Mouse (Mus musculus): Measurements from ENCODE around the gene Clk1. TPM values are rescaled to one million over a fixed set of nuclear protein-coding genes. Genes with fewer than 3 reads are reported as not detected.

Gene Clk1
- 1,350 and 1,470 TPM in 2 replicates for total RNA-seq (2015; ENCODE audit: low replicate concordance)
- total RNA-seq (2017; ENCODE audit: low replicate concordance), result 1,532 and 1,795 TPM in 2 replicates

GRCm38 (mm10) chr1:58423371-58424248, at the start of gene Clk1:
Clk1 (minus strand) TSS chr1:58424066.
- peak; percentile 91 for ATAC-seq (replicated peaks; ENCODE audit: low FRiP score, poor library complexity, severe bottlenecking)

- ATAC-seq (replicated peaks; ENCODE audit: low FRiP score, poor library complexity, severe bottlenecking), result no peak
These were observed 41.7 kb upstream of the Clk1 start for GRCm38 (mm10) chr1:58465561-58465960.

GRCm38 (mm10) chr1:58465042-58465441, 41.2 kb upstream of the Clk1 start:
- no peak for ATAC-seq (replicated peaks; ENCODE audit: low FRiP score, poor library complexity, severe bottlenecking)

GRCm38 (mm10) chr1:58463935-58464334, 40.1 kb upstream of the Clk1 start:
- no peak for ATAC-seq (replicated peaks; ENCODE audit: low FRiP score, poor library complexity, severe bottlenecking)

GRCm38 (mm10) chr1:58460566-58460965, 36.7 kb upstream of the Clk1 start:
- ATAC-seq (replicated peaks; ENCODE audit: low FRiP score, poor library complexity, severe bottlenecking), result no peak

- ATAC-seq (replicated peaks; ENCODE audit: low FRiP score, poor library complexity, severe bottlenecking), result no peak
These were observed 35.0 kb upstream of the Clk1 start for GRCm38 (mm10) chr1:58458867-58459266.

GRCm38 (mm10) chr1:58458175-58458574, 34.3 kb upstream of the Clk1 start:
- no peak for ATAC-seq (replicated peaks; ENCODE audit: low FRiP score, poor library complexity, severe bottlenecking)

- ATAC-seq (replicated peaks; ENCODE audit: low FRiP score, poor library complexity, severe bottlenecking), result no peak
These were observed 30.4 kb upstream of the Clk1 start for GRCm38 (mm10) chr1:58454316-58454715.

- ATAC-seq (replicated peaks; ENCODE audit: low FRiP score, poor library complexity, severe bottlenecking), result no peak
These were observed 24.5 kb upstream of the Clk1 start for GRCm38 (mm10) chr1:58448396-58448795.

GRCm38 (mm10) chr1:58447766-58448165, 23.9 kb upstream of the Clk1 start:
- ATAC-seq (replicated peaks; ENCODE audit: low FRiP score, poor library complexity, severe bottlenecking), result no peak

DNA sequence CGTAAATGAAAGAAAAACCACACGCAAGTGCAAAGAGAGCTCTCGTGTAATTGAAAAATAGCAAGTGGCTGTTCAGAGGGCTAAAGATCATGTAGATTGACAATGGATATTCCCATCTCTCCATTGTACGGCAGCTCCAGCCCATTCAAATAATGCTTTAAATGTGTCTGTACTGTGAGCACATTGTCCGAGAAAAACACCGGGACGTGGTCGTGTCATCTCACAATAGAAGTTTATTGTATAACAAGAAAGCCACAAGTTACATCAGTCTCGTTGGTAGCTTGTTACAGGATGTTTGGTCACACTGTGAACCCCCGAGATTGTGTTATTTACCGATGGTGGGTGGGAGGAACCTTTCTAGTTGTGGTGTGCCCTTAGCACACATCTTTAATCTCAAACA, 22.0 kb upstream of the Clk1 start:
- ATAC-seq (replicated peaks; ENCODE audit: low FRiP score, poor library complexity, severe bottlenecking), result no peak

DNA sequence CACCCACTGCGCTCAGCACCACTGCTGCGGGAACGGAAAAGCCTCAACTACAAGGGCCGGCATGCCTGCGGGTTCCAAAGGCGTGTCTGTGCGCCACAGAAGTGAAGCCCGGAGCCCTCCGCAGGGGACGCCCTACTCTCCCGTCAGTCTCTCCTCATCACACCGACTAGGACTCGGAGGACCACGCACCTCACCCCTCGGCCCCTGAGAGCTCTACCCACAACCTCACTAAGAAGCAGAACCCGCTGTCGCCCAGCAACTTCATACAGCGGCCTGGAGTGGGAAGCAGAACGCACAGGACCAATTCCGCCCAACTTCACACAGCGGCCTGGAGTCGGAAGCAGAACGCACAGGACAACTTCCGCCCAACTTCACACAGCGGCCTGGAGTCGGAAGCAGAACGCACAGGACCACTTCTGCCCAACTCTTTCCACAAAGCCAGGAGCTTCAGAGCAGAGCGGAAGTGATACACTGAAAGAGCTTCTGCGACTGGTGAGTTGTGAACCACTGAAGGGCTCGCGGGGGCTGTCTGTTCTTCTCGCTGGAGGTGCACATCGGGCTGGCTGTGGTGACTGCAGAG, 21.4 kb upstream of the Clk1 start, which contains the start of the genes Nif3l1 and Ppil3:
Nif3l1 (plus strand) TSS at position 9 of the 580 bp plus-strand sequence.
Ppil3 (minus strand) TSS at position 344 of the 580 bp plus-strand sequence.
- ATAC-seq (replicated peaks; ENCODE audit: low FRiP score, poor library complexity, severe bottlenecking), result peak; percentile 85

- no peak for ATAC-seq (replicated peaks; ENCODE audit: low FRiP score, poor library complexity, severe bottlenecking)
These were observed 20.8 kb upstream of the Clk1 start for GRCm38 (mm10) chr1:58444691-58445090.

DNA sequence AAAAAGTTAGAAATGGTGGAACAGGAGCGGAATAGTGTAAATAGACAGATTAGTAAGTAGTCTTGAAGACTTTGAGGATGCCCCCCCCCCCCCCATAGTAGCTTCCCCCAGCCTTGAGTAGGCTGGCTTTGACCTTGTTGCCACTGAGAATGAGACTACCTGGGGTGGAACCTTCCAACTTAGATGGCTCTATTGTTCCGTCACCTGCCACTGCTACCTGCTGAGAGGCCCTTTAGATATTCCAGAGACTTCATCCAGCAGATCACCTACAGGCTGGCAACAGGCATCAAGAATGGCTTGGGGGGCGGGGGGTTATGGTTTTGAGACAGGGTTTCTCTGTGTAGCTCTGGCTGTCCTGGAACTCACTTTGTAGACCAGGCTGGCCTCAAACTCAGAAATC, 685 bp upstream of the Clk1 start:
- no peak for ATAC-seq (replicated peaks; ENCODE audit: low FRiP score, poor library complexity, severe bottlenecking)

DNA sequence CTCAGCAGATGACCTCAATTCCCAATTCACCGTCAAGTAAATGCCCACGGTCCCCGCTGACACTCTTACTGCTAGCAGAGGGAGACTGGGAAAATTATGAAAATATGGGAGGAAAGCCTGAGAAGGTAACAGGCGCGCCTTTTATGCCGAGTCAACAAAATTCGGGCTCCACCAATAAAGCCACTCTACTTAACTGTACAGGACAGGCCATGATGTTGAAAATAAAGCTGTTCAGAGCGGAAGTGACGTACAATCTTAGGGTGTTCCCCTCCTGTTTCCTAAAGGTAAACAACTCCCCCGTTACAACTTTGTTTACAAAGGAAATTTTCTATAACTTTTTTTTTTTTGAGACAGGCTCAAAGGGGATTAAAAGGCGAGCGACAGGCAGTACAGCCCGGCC, 987 bp downstream of the Clk1 start:
- peak; percentile 80 for ATAC-seq (replicated peaks; ENCODE audit: low FRiP score, poor library complexity, severe bottlenecking)

GRCm38 (mm10) chr1:58420961-58421360, 2.9 kb downstream of the Clk1 start:
- no peak for ATAC-seq (replicated peaks; ENCODE audit: low FRiP score, poor library complexity, severe bottlenecking)

DNA sequence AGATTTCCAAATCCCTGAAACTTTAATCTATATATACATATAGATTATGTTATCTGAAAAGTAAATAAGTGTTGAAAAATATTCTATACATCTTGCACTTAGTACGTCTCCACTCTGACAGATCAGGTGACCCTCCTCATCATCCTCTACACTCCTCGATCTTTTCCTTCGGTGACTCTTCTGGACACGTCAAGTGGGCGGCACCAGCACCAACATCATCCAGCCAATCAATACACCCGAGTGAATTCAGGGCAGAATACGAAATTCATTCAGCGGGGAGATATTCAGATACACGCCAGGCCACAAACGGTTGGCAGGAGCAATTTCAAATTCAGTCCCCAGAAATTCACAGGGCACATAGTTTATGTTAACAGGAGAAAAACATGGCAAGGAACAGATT, 3.8 kb downstream of the Clk1 start:
- ATAC-seq (replicated peaks; ENCODE audit: low FRiP score, poor library complexity, severe bottlenecking), result no peak

DNA sequence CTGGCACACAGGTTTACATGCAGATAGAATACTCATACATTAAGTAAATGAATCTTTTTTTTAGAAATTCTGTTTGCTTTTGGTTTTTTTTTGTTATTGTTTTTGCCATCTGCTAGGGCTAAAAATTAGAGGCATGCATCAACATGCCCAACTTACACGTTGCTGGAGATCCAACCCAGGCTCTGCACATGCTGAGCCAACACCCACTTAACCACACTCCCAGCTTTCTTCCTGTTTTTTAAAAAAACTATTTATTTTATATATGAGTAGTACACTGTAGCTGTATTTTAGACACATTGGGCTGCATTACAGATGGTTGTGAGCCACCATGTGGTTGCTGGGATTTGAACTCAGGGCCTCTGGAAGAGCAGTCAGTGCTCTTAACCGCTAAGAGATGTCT, 7.8 kb downstream of the Clk1 start:
- ATAC-seq (replicated peaks; ENCODE audit: low FRiP score, poor library complexity, severe bottlenecking), result no peak

- no peak for ATAC-seq (replicated peaks; ENCODE audit: low FRiP score, poor library complexity, severe bottlenecking)
These were observed 8.4 kb downstream of the Clk1 start for GRCm38 (mm10) chr1:58415442-58415841.

- ATAC-seq (replicated peaks; ENCODE audit: low FRiP score, poor library complexity, severe bottlenecking), result peak; percentile 41
These were observed 13.1 kb downstream of the Clk1 start for GRCm38 (mm10) chr1:58410776-58411175.

GRCm38 (mm10) chr1:58410198-58410588, 13.7 kb downstream of the Clk1 start:
- ATAC-seq (replicated peaks; ENCODE audit: low FRiP score, poor library complexity, severe bottlenecking), result no peak

Measured in erythroblast, adult 5-6 weeks (primary cell).